Mouse (Mus musculus) hindbrain, embryonic 11.5 days (tissue): Measurements from ENCODE around the gene Ctbp1. TPM values are rescaled to one million over a fixed set of nuclear protein-coding genes. Genes with fewer than 3 reads are reported as not detected.

Experiments used
- ATAC-seq: fragments of 200-750 bp; cut with Nextera tagmentation; 2 replicates; pipeline ENCODE4 v1.8.0; 2017; ENCODE audit warnings: mild to moderate bottlenecking, moderate TSS enrichment, moderate library complexity; ENCODE audit not compliant: low FRiP score
- DNase-seq: peaks from one replicate; pipeline ENCODE4 v3.0.0-alpha.2; 2015; ENCODE audit warnings: low spot score
- H3K27ac ChIP-seq: fragments of 300-500 bp; sonication (generic); 2 replicates; pipeline ENCODE4 v1.5.1; 2014; ENCODE audit warnings: mild to moderate bottlenecking, low read depth, low read length
- H3K27me3 ChIP-seq: fragments of 300-500 bp; sonication (generic); 2 replicates; pipeline ENCODE4 v1.6.1; 2014; ENCODE audit warnings: mild to moderate bottlenecking, low read length, moderate library complexity, mixed read lengths; ENCODE audit not compliant: control insufficient read depth, insufficient read depth
- H3K36me3 ChIP-seq: fragments of 300-500 bp; sonication (generic); 2 replicates; pipeline ENCODE4 v1.6.1; 2014; ENCODE audit warnings: mild to moderate bottlenecking, low read length, moderate library complexity, mixed read lengths; ENCODE audit not compliant: control insufficient read depth, insufficient read depth
- H3K4me1 ChIP-seq: fragments of 300-500 bp; sonication (generic); replicated peaks from 2 replicates; pipeline ENCODE4 v1.6.1; 2014; ENCODE audit warnings: low read length, mixed read lengths; ENCODE audit not compliant: control insufficient read depth, insufficient read depth
- H3K4me2 ChIP-seq: fragments of 300-500 bp; sonication (generic); replicated peaks from 2 replicates; pipeline ENCODE4 v1.6.1; 2014; ENCODE audit warnings: mild to moderate bottlenecking, low read depth, low read length
- H3K4me3 ChIP-seq: fragments of 300-500 bp; sonication (generic); 2 replicates; pipeline ENCODE4 v1.5.1; 2014; ENCODE audit warnings: low read depth, low read length
- H3K9ac ChIP-seq: fragments of 300-500 bp; sonication (generic); 2 replicates; pipeline ENCODE4 v1.6.1; 2014; ENCODE audit warnings: low read depth, low read length
- H3K9me3 ChIP-seq: fragments of 300-500 bp; sonication (generic); 2 replicates; pipeline ENCODE4 v1.6.1; 2016; ENCODE audit warnings: low read length; ENCODE audit not compliant: control insufficient read depth
- WGBS: fragments of 180-500 bp; shearing (Covaris S2); extraction: QIAGEN DNeasy Blood & Tissue Kit; methylation state at CpG from one replicate; pipeline ENCODE4 v1.1.7; 2014; 5-methylcytosine and 5-hydroxymethylcytosine counted together
- polyA plus RNA-seq: library from polyadenylated mRNA; unstranded; fragments of >200 nt; fragmentation: Nextera tagmentation; extraction: Ambion mirVana; gene quantifications from 2 replicates; pipeline ENCODE4 v1.2.1, GENCODE M21; 2014

Ctbp1 gene
- polyA plus RNA-seq, 1 experiment from 2014 or later, result 456 TPM

- no peak overlapping the region for H3K9ac ChIP-seq
- peaks cover 18% of the 10 kb centered on the region for H3K36me3 ChIP-seq
- no peak for ATAC-seq
Measured at GRCm38 (mm10) chr5:33270568-33270967, 4.2 kb downstream of the Ctbp1 start.

GRCm38 (mm10) chr5:33254416-33254815, 20.4 kb downstream of the Ctbp1 start:
- no peak overlapping the region for H3K4me2 ChIP-seq
- no peaks in the 10 kb centered on the region for H3K27me3 ChIP-seq
- no peaks in the 10 kb centered on the region for H3K4me1 ChIP-seq
- no peak overlapping the region for H3K9ac ChIP-seq
- H3K4me3 ChIP-seq, result no peak overlapping the region
- no peak overlapping the region for H3K27ac ChIP-seq
- peaks cover 48% of the 10 kb centered on the region for H3K36me3 ChIP-seq
- 93% methylated on average over 5 of the region's 5 CpGs for WGBS
- ATAC-seq, result no peak
- DNase-seq, result no peak
- no peaks in the 10 kb centered on the region for H3K9me3 ChIP-seq

More at GRCm38 (mm10) chr5:33270568-33270967, 4.2 kb downstream of the Ctbp1 start:
- Histone ChIP-seq H3K4me1 (0 out of 2 replicates have a peak, but pooled peaks cover 10% of the 10 kb centered on the region), H3K27me3 (no peaks in the 10 kb centered on the region), H3K27ac (no peak overlapping the region), H3K4me2 (no peak overlapping the region), H3K9me3 (no peaks in the 10 kb centered on the region), H3K4me3 (no peak overlapping the region)
- 18% methylated on average over 5 of the region's 5 CpGs for whole genome bisulfite sequencing
- peak; percentile 91 for DNase-seq

- 91% methylated on average over 12 of the region's 12 CpGs for WGBS
- Histone ChIP-seq H3K36me3 (peaks cover 30% of the 10 kb centered on the region), H3K4me2 (no peak overlapping the region), H3K27ac (no peak overlapping the region), H3K9ac (no peak overlapping the region), H3K27me3 (no peaks in the 10 kb centered on the region), H3K4me3 (no peak overlapping the region), H3K4me1 (no peaks in the 10 kb centered on the region), H3K9me3 (no peaks in the 10 kb centered on the region)
- ATAC-seq (no peak), DNase-seq (no peak)
Measured at GRCm38 (mm10) chr5:33248186-33248585, 26.6 kb downstream of the Ctbp1 start.

GRCm38 (mm10) chr5:33247387-33247786, 27.4 kb downstream of the Ctbp1 start:
- Histone ChIP-seq H3K36me3 (peaks cover 30% of the 10 kb centered on the region), H3K4me3 (no peak overlapping the region), H3K9ac (no peak overlapping the region), H3K4me1 (no peaks in the 10 kb centered on the region), H3K4me2 (no peak overlapping the region), H3K27ac (no peak overlapping the region), H3K27me3 (no peaks in the 10 kb centered on the region), H3K9me3 (no peaks in the 10 kb centered on the region)
- DNase-seq (no peak), ATAC-seq (no peak)
- 95% methylated on average over 2 of the region's 2 CpGs for WGBS

- H3K4me1 ChIP-seq, result no peaks in the 10 kb centered on the region
- ATAC-seq (no peak), DNase-seq (no peak)
- H3K9ac ChIP-seq, result no peak overlapping the region
- H3K9me3 ChIP-seq, result no peaks in the 10 kb centered on the region
- peaks cover 27% of the 10 kb centered on the region for H3K36me3 ChIP-seq
- 91% methylated on average over 3 of the region's 3 CpGs for WGBS
- H3K4me2 ChIP-seq, result no peak overlapping the region
- no peak overlapping the region for H3K4me3 ChIP-seq
- no peak overlapping the region for H3K27ac ChIP-seq
- H3K27me3 ChIP-seq, result no peaks in the 10 kb centered on the region
Measured at GRCm38 (mm10) chr5:33245701-33246100, 29.1 kb downstream of the Ctbp1 start.

GRCm38 (mm10) chr5:33244377-33244920, 30.3 kb downstream of the Ctbp1 start:
- Histone ChIP-seq H3K27me3 (no peaks in the 10 kb centered on the region), H3K27ac (no peak overlapping the region), H3K9ac (no peak overlapping the region), H3K9me3 (no peaks in the 10 kb centered on the region), H3K4me2 (no peak overlapping the region), H3K4me3 (no peak overlapping the region), H3K4me1 (no peaks in the 10 kb centered on the region), H3K36me3 (peaks cover 19% of the 10 kb centered on the region)
- DNase-seq (no peak), ATAC-seq (no peak)
- 76% methylated on average over 5 of the region's 5 CpGs for WGBS

GRCm38 (mm10) chr5:33239934-33240333, 34.9 kb downstream of the Ctbp1 start:
- no peak overlapping the region for H3K4me3 ChIP-seq
- no peaks in the 10 kb centered on the region for H3K9me3 ChIP-seq
- 75% methylated on average over 3 of the region's 3 CpGs for WGBS
- H3K27me3 ChIP-seq, result no peaks in the 10 kb centered on the region
- no peak for DNase-seq
- H3K27ac ChIP-seq, result no peak overlapping the region
- no peak overlapping the region for H3K9ac ChIP-seq
- H3K4me2 ChIP-seq, result no peak overlapping the region
- ATAC-seq, result no peak
- H3K36me3 ChIP-seq, result no peaks in the 10 kb centered on the region
- no peaks in the 10 kb centered on the region for H3K4me1 ChIP-seq

- no peak overlapping the region for H3K27ac ChIP-seq
- 77% methylated on average over 3 of the region's 3 CpGs for WGBS
- DNase-seq (no peak), ATAC-seq (no peak)
- H3K36me3 ChIP-seq, result no peaks in the 10 kb centered on the region
- H3K9me3 ChIP-seq, result no peaks in the 10 kb centered on the region
- no peak overlapping the region for H3K9ac ChIP-seq
- H3K4me3 ChIP-seq, result no peak overlapping the region
- H3K4me2 ChIP-seq, result no peak overlapping the region
- no peaks in the 10 kb centered on the region for H3K4me1 ChIP-seq
- no peaks in the 10 kb centered on the region for H3K27me3 ChIP-seq
Measured at GRCm38 (mm10) chr5:33239111-33239714, 35.6 kb downstream of the Ctbp1 start.

GRCm38 (mm10) chr5:33238256-33238645, 36.5 kb downstream of the Ctbp1 start:
- no peaks in the 10 kb centered on the region for H3K9me3 ChIP-seq
- H3K9ac ChIP-seq, result no peak overlapping the region
- no peak for ATAC-seq
- no peak for DNase-seq
- H3K36me3 ChIP-seq, result no peaks in the 10 kb centered on the region
- H3K4me2 ChIP-seq, result no peak overlapping the region
- no peaks in the 10 kb centered on the region for H3K4me1 ChIP-seq
- H3K27ac ChIP-seq, result no peak overlapping the region
- no peak overlapping the region for H3K4me3 ChIP-seq
- 78% methylated on average over 3 of the region's 3 CpGs for WGBS
- H3K27me3 ChIP-seq, result no peaks in the 10 kb centered on the region
